Mouse (Mus musculus) brain, embryonic 14.5 days (tissue): ENCODE data around the gene Rps27l. TPM values are rescaled to one million over a fixed set of nuclear protein-coding genes. Genes with fewer than 3 reads are reported as not detected.

Experiments
- DNase-seq: peaks from one replicate; pipeline ENCODE4 v3.0.0-alpha.2; 2011; ENCODE audit warnings: low read depth
- CTCF ChIP-seq: fragments of 200-500 bp; IDR thresholded peaks from 2 replicates; pipeline ENCODE4 v1.5.1; 2012; ENCODE audit warnings: inconsistent platforms, mild to moderate bottlenecking, moderate library complexity, borderline replicate concordance; ENCODE audit not compliant: insufficient read depth, insufficient read length; ENCODE audit errors: extremely low read depth
- POLR2A ChIP-seq: fragments of 200-500 bp; IDR thresholded peaks from 2 replicates; pipeline ENCODE4 v1.6.1; 2012; ENCODE audit warnings: mild to moderate bottlenecking, inconsistent platforms, borderline replicate concordance; ENCODE audit not compliant: poor library complexity, insufficient read depth, insufficient read length, severe bottlenecking; ENCODE audit errors: extremely low read depth
- polyA plus RNA-seq: library from polyadenylated mRNA; depleted of rRNA; stranded (reverse); fragments of >200 nt; gene quantifications from 2 replicates; pipeline ENCODE4 v1.2.3, GENCODE M21; 2012; rRNA removed

The Rps27l gene
- polyA plus RNA-seq, 1 experiment = 108 TPM

DNA sequence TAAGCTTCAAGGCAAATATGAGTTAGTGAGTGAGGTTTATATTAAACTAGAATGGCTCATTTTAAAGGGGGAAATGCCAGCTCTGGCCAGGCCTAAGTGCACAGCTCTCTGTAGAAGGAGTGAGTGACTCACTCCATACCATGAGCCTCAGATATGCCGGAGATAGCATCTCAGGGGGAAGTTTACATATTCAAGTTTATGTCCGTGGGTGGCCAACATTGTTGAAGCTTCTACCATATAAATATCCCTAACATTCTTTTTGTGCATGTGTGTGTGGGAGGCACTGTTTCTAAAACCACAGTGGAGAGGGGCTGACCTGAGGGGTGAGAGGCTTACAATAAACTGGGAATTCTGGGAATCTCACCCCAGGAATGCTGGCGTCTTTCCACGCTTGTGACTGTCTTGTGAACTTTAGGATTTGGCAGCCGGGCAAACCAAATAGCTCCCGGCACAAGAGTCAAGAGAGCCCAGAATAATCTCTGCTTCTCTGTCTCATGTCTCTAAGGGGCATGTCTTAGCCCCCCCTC is 43.1 kb downstream of the Rps27l start:
- DNase-seq = peak; percentile 40

DNA sequence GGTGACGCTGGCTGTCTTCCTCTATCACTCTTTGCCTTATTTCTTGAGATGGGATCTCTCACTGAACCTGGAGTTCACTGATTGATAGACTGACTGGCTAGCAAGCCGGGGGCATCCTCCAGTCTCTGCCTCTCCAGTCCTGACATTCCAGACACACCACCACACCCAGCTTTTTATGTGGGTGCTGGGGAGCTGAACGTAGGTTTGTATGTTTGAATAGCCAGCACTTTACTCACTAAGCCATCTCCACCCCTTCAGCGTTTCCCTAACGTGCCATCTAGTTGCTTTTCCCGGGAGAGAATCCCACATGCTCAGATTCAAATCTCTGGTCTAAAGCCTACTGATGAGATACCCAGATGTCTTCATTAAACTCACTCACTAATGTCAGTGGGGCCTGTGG is 43.7 kb downstream of the Rps27l start:
- TF ChIP-seq POLR2A (no peak), CTCF (no peak)
- DNase-seq = no peak

More for the DNA sequence above, 43.1 kb downstream of the Rps27l start:
- no peak for TF ChIP-seq POLR2A
- no peak for TF ChIP-seq CTCF

DNA sequence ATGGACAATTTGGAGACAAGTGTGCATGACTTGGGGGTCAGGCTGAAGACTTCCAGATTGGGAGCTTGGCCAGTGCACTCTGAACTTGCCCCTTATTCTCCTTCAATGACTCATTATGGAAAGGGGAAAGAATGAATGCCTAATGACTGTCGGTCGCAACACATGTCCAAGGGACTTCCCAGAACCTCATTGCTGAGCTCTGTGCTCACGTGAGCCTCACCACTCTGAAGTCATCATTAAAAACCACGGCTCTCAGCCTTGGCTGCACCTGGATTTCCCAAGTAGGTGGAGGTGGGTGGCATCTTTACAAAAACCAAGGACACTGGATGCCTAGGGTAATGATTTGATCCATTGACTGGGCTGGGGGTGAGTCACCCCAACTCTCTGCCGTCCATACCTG is 44.2 kb downstream of the Rps27l start:
- no peak for DNase-seq
- TF ChIP-seq POLR2A (no peak), CTCF (no peak)

DNA sequence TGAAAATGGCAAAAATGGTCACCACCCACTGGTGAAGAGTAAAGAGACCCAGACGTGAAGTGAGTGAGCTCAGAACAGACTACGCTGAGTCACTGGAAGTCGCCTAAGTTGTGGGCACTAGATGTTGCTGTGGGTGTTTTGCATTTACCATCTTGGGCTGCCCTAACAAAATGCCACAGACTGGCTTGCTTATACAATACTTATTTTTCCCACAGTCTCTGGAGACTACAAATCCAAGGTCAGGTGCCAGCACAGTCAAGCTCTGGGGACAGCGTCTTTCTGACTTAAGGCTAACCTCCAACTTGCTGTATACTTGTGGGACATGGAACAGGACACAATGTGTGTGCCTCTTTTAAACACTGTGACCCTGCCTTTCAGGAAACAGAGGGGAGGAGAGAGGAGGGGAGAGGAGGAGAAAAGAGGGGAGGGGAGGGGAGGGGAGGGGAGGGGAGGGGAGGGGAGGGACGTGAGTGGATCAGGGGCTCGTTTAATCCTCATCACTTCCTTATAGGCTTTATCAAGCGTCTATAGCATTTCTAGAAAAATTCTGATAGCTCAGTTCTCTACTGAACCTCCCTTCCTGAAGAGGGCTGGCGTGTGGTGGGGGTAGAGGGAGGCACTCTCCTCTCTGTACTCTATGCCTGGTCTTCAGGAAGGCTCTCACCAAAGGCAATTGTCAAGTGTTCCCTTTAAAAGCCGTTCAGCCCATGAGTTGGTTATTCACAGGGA is 45.3 kb downstream of the Rps27l start:
- no peak for TF ChIP-seq POLR2A
- no peak for TF ChIP-seq CTCF
- DNase-seq = no peak

DNA sequence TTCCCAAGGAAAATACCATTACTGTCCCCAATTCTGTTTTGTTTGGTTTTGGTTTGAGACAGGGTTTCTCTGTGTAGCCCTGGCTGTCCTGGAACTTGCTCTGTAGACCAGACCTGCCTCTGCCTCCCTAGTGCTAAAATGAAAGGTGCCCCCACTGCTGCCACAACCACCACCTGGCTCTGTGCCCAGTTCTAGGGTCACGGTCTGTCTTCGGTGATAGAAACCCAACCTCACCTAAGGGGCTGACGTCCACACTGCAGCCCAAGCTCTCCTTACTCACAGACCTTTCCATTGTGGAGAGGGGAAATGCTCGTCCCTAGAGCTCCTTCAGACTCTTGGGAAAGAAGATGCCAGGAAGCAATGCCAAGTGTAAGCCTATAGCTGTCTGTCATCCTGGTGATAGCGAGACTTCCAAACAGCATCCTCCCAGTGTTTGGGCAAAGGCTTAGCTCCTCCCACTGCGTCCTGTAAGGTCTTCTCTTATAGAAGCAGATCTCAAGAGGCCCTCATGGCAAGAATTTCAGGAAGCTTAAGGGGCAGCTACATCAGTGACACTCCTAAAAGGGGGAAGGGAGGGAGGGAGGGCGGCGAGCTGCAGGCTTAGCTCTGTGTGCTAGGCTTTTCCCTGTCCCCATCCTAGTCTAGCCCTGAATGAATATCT is 46.0 kb downstream of the Rps27l start:
- DNase-seq = no peak
- TF ChIP-seq POLR2A (no peak), CTCF (no peak)

Other genes starting within 250 kb of the Rps27l start
- 6.0 and 9.2 TPM in 2 replicates for gene Car12, start 232.4 kb upstream of the Rps27l start, polyA plus RNA-seq
- gene Aph1b, start 150.6 kb upstream of the Rps27l start, polyA plus RNA-seq = 19.9 and 21.5 TPM in 2 replicates
- 0.18 and 0.24 TPM in 2 replicates for gene Gm10647, start 149.0 kb upstream of the Rps27l start, polyA plus RNA-seq
- gene Aph1c, start 111.4 kb upstream of the Rps27l start, polyA plus RNA-seq = 1.6 and 2.3 TPM in 2 replicates
- 23.4 and 26.9 TPM in 2 replicates for gene Rab8b, start 26.4 kb upstream of the Rps27l start, polyA plus RNA-seq
- 13.5 and 14.8 TPM in 2 replicates for gene Lactb, start 29.4 kb downstream of the Rps27l start, polyA plus RNA-seq
- gene Tpm1, start 103.3 kb downstream of the Rps27l start, polyA plus RNA-seq = 110 and 133 TPM in 2 replicates